Mouse (Mus musculus) cerebellum, adult 11-12 months (tissue): ENCODE measurements at regions not wholly inside any gene's neighbourhood (a gene's known extent, or its start where the extent isn't known, plus 50 kb on each side); places are given as distances from the start of the nearest gene placed in this dataset.

ENCODE experiments used
- DNase-seq: peaks from one replicate; pipeline ENCODE4 v3.0.0; 2022

- no peak for DNase-seq
Measured at GRCm38 (mm10) chr19:26261530-26261929, 343.3 kb upstream of the Smarca2 start.

DNA sequence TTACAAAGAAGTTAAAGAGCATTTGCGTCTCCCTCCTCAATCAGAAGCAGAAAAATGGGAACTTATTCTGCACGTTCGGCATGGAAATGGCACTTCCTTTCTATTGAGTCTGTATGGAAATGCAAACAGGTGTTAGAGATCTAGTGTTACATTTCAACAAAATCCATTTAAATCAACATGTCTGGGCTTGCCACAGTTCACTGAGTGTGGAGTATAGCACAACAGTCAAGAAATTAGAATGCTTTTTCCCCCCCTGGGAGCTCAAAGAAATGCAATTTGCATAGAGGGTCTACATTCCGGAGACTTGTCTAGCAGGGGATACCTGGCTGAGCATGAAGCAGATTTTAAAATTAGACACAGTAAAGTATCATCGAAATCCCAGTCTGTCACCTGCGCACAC, 308.5 kb upstream of the Smarca2 start:
- DNase-seq, result no peak

DNA sequence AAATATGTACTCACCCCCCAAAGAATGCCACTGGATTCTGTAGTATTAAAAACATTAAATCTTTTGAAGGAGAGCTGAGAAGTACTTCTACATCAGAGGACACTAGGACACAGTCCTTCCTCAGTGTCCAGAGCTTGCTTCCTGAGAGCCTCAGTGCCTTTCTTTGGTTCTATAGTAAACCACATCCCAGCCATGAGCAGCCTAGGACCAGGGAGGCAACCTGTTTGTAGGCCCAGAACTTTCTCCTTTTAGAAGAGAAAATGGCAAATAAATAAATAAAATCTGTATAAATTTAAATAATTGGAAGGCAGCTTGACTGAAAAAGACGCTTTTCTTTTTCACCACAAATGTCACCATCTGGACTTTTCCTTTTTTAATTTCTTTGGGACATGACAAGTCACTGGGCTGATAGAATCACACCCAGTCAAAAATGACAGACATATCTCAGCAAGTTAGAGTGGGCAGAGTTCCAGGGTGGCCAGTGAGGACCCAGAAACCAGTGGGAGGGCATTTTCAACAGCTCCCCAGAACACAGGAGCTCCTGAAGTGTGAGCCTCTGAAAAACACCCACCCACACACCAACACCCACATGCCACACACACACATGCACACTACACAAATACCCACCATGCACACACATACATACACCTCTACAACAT, 296.2 kb upstream of the Smarca2 start:
- no peak for DNase-seq

DNA sequence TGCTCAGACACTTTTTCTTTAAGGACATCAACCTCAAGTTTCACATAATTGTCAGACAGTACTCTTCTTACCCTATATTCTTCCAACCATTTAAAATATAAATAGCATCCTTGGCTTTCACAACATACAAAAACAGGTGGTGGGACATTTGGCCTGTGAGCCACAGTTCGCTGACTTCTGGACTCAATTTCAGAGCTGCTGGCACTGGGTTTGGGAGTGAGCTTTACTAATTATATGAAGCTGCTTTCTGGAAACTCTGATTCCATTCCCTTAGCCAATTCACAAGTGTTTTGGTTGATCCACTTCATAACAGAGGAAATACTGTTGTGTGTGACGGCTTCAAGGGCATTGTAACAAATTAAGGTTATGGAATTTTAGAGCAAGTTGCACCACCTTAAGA, 285.9 kb upstream of the Smarca2 start:
- DNase-seq, result peak; percentile 18

DNA sequence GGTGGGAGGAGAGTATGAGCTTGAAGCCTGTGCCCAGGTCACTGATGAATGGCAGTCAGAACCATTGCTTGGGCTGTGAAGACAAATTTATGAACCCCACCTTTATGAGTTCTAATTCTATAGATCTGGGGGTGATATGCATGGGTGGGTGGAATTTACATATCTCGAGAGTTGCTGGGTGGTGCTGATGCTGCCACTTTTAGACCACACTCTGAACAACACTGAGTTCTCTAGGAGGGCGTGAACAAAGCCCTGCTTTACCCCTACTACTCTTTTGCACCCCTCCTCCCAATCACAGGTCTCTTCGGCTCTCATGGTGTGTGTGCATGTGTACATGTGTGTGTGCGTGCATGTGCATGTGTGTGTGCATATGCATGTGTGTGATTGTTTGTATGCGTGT, 281.2 kb upstream of the Smarca2 start:
- DNase-seq, result no peak

- DNase-seq, result no peak
Measured at GRCm38 (mm10) chr19:26339120-26339519, 265.7 kb upstream of the Smarca2 start.

DNA sequence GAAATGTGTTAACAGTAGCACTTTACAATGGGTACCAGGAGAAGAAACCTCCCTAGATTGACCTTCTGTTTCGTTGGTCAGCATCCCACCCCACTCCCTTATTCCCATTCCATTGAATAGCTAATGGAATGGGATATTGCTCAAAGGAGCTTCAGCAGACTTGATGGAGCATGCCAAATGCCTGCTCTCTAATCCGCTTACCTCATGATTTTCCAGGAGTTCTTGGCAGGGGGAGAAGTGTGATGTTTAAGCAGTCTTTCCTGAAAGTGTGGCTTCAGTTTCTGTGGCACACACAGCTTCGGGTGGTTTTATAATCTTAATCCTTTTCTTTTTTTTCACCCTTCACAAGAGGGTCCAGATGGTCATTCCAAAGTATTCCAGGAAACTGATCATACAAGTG, 264.7 kb upstream of the Smarca2 start:
- DNase-seq, result no peak

DNA sequence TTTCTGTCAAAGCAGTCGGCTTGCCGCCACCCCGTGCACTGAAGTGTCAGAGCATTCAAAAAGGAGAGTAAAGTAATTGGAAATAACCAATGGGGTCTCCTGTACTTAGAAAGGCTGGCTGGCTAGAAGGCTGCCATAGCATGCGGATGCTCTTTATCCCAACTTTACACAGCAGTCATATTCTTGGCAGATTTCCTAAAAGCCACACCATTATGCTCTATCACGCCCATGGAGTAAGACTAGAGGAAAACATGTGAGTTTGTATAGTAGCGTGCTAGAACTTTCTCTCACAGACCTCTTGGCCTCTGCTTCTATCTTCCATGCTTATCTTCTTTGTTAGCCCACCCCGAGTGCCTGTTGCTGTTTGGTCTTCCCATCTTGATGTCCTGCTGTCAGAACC, 249.8 kb upstream of the Smarca2 start:
- no peak for DNase-seq

DNA sequence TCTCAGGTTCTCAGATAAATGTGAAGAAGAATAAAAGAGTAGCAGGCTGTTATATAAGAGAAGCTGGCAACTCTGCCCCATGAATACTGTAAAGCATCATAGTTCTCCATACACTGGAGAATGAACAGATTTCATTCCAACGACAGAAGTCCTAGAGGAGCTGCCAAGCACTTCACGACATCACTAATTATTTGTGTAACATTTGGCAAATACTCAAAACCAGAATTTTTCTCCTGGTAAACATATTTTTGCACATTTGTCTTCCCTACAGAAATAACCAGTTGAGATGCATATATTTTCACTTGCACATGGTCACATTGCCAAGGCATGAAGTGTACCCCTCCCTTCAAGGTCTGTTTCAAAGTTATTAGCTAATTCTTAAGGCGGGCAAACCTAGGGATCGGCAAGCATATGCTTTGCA, 220.9 kb upstream of the Smarca2 start:
- no peak for DNase-seq

DNA sequence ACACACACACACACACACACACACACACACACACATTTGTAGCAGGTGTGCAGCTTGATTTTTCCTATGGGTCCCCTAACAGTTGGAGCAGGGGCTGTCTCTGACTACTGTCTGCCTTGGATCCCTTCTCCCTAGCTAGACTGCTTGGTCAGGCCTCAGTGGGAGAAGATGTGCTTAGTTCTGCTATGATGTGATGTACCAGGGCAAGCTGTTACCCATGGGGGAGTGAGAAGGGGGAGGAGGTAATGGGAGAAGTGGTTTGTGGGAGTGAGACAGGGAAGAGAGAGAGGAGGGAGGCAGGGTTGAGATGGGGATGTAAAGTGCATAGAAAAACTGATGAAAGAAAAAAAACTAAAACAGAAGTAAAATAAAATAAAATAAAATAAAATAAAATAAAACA, 218.8 kb upstream of the Smarca2 start:
- DNase-seq, result no peak

DNA sequence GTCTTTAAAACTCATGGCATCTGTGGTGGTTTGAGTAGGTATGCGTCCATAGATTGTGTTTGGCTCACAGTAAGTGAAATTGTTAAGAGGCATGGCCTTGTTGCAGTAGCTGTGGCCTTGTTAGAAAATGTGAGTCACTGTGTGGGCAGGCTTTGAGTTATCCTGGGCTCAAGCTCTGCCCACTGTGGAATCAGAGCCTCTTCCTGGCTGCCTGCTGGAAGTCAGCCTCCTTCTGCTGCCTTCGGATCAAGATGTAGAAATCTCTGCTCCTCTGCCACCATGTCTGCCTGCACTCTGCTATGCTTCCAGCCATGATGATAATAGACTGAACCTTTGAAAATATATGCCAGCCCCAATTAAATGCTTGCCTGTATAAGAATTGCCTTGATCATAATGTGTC, 192.2 kb upstream of the Smarca2 start:
- DNase-seq, result no peak

GRCm38 (mm10) chr19:26414476-26415024, 190.3 kb upstream of the Smarca2 start:
- DNase-seq, result no peak

DNA sequence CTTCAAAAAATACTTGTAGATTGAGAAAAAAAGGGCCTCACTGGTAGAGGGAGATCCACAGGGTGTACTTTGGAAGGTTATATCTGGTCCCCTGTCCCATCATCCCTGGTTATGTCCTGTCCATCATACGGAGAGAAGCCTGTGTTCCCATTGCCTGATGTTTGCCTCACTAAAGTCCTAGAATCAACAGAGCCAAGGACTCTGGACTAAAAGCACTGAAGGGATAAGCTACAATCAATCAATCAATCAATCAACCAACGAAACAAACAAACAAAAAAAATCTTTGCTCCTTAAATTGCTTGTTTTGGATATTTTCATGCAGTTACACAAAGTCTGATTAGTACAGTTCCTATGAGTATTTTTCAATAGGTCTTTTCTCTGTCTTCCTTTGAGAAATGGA, 185.1 kb upstream of the Smarca2 start:
- DNase-seq, result no peak

- DNase-seq, result no peak
Measured at GRCm38 (mm10) chr19:26439163-26439562, 165.7 kb upstream of the Smarca2 start.

- no peak for DNase-seq
Measured at GRCm38 (mm10) chr19:26445309-26445708, 159.5 kb upstream of the Smarca2 start.

- no peak for DNase-seq
Measured at GRCm38 (mm10) chr19:26447427-26448023, 157.3 kb upstream of the Smarca2 start.

GRCm38 (mm10) chr19:26461712-26462111, 143.1 kb upstream of the Smarca2 start:
- DNase-seq, result no peak

DNA sequence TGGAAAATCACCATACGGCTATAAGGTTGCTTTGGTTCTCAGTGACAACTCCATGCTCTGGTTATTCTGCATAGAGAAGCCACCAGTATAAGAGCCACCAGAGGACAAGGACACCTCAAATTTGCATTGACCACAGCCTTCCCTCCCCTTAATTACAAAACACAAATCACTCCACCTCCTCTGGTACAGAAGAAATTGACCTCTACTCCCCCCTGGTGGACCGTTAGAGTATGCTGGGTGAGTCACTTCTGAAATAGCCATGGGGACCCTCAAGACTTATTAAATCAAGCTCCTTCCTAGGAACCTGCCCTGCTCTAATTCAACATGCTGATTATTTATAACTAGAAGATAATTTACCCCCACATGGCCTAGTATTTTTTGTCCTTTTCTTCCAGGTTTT, 139.6 kb upstream of the Smarca2 start:
- DNase-seq, result no peak

DNA sequence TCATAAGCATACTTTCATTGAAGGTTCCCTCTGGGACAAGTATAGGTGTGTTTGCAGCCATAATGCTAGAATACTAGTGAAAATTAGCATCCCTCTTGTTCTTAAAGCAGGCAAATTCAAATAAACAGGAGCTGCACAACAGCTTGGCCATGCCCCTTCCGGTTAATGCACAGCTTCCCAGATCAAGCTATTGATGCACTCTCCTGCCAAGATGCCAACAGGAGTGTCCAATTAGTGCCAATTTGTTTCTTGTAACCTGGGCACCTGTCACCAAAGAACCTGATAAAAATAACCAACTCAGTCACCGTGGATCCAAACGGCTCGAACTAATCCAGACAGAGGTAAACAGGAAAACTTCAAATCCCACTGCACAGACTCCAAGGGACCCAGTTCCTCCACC, 138.6 kb upstream of the Smarca2 start:
- DNase-seq, result no peak

DNA sequence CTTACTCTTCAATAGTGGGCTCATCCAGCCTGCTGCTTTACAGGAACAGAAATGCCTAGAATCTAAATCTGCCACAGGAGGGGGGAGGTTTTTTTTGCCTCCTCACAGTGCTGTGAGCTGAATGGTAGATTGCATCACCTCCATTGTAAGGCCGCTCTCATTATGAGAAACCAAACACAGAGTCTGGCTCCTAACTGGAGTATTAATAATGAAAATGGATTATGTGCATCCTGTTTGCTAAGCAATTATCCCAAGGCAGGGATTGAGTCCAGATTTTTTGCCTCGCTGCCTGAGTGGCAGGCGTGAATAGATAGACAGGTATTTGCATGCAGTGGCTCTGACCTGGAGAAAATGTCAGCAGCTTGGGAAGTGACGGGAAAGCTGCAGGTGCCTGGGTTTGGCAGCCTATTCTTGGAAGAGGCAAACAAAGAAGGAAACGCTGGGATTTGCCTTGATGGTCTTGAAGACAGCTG, 137.6 kb upstream of the Smarca2 start:
- no peak for DNase-seq

DNA sequence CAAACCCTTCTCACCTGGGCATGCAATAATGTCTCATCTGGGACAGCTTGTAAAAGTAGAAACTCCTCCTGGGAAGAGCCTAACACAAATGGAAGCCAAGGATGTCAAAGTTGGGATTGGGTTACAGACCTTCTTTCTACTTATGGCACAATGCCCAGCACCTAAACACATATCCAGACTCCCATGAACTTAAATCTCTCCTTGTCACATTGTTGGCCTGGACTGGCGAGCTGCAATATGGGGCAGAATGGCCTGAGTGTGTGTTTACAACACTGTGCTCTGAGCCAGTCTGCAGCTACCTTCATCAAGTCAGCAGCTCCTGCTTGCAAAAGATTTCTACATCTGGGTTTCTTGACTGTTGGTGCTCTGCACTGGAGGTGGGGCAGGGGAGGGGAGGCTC, 132.2 kb upstream of the Smarca2 start:
- no peak for DNase-seq

- DNase-seq, result no peak
Measured at GRCm38 (mm10) chr19:26473211-26473610, 131.6 kb upstream of the Smarca2 start.

- no peak for DNase-seq
Measured at GRCm38 (mm10) chr19:26475197-26475596, 129.7 kb upstream of the Smarca2 start.

- DNase-seq, result no peak
Measured at GRCm38 (mm10) chr19:26475754-26476153, 129.1 kb upstream of the Smarca2 start.
